Mouse (Mus musculus) cerebellum, postnatal 36 days (tissue): ENCODE data around the gene Myrf.
"Not testable (repeated sequence)": the region's sequence is repeated elsewhere in the genome, so short reads cannot be mapped to it uniquely, and the experiment has no call there.

Experiments used
- DNase-seq, 2 experiments: peaks; one replicate each; pipeline ENCODE4 v3.0.0; 2021 to 2022; ENCODE audit warnings: mixed read lengths in 2 of 2

The Myrf gene

GRCm38 (mm10) chr19:10173844-10174539, 66.6 kb downstream of the Myrf start:
- no peak for DNase-seq

GRCm38 (mm10) chr19:10173116-10173718, 67.3 kb downstream of the Myrf start:
- no peak for DNase-seq

- DNase-seq: no peak
These were observed 68.7 kb downstream of the Myrf start for GRCm38 (mm10) chr19:10171846-10172245.

GRCm38 (mm10) chr19:10171359-10171758, 69.2 kb downstream of the Myrf start:
- no peak for DNase-seq

GRCm38 (mm10) chr19:10170466-10170865, 70.1 kb downstream of the Myrf start:
- no peak for DNase-seq

- DNase-seq: not testable (repeated sequence)
These were observed 70.7 kb downstream of the Myrf start for GRCm38 (mm10) chr19:10169692-10170330.

GRCm38 (mm10) chr19:10169179-10169578, 71.4 kb downstream of the Myrf start:
- DNase-seq: no peak

- no peak for DNase-seq
These were observed 72.1 kb downstream of the Myrf start for GRCm38 (mm10) chr19:10168441-10168840.

- DNase-seq: no peak
These were observed 72.6 kb downstream of the Myrf start for GRCm38 (mm10) chr19:10167951-10168350.

GRCm38 (mm10) chr19:10167112-10167511, 73.4 kb downstream of the Myrf start:
- no peak for DNase-seq

- DNase-seq: not testable (repeated sequence)
These were observed 74.6 kb downstream of the Myrf start for GRCm38 (mm10) chr19:10165928-10166327.

- no peak for DNase-seq
These were observed 76.7 kb downstream of the Myrf start for GRCm38 (mm10) chr19:10163896-10164295.
